Mouse (Mus musculus): ENCODE measurements around the gene Paqr7. TPM values are rescaled to one million over a fixed set of nuclear protein-coding genes. Genes with fewer than 3 reads are reported as not detected.

The Paqr7 gene
- polyA plus RNA-seq, 1 experiment from 2014 or later = 3.8 TPM

- H3K4me1 ChIP-seq = peaks cover 23% of the 10 kb centered on the region
- WGBS = 43% methylated on average over 12 of the region's 12 CpGs
- 0 out of 2 replicates have a peak overlapping the region, but pooled peaks have one; percentile 1 for H3K4me3 ChIP-seq (replicated peaks)
- H3K4me2 ChIP-seq = peak overlapping the region; percentile 19
- H3K27me3 ChIP-seq = no peaks in the 10 kb centered on the region
- no peaks in the 10 kb centered on the region for H3K9me3 ChIP-seq
- peak overlapping the region; percentile 29; the same call in 1 of the 2 replicates for H3K9ac ChIP-seq
- peak overlapping the region; percentile 83 for H3K27ac ChIP-seq
- ATAC-seq (ENCODE audit: low FRiP score) = no peak
- H3K36me3 ChIP-seq (replicated peaks) = peaks cover 3% of the 10 kb centered on the region
These were observed 30.7 kb upstream of the Paqr7 start for GRCm38 (mm10) chr4:134465789-134466188.

GRCm38 (mm10) chr4:134466381-134467262 is 29.9 kb upstream of the Paqr7 start:
- Histone ChIP-seq H3K27ac (peak overlapping the region; percentile 99), H3K4me3 (replicated peaks) (peak overlapping the region; percentile 94), H3K36me3 (replicated peaks) (peaks cover 11% of the 10 kb centered on the region), H3K27me3 (no peaks in the 10 kb centered on the region), H3K4me2 (peak overlapping the region; percentile 82), H3K4me1 (peaks cover 30% of the 10 kb centered on the region), H3K9ac (no peak overlapping the region), H3K9me3 (no peaks in the 10 kb centered on the region)
- 68% methylated on average over 11 of the region's 11 CpGs for WGBS
- no peak for ATAC-seq (ENCODE audit: low FRiP score)

DNA sequence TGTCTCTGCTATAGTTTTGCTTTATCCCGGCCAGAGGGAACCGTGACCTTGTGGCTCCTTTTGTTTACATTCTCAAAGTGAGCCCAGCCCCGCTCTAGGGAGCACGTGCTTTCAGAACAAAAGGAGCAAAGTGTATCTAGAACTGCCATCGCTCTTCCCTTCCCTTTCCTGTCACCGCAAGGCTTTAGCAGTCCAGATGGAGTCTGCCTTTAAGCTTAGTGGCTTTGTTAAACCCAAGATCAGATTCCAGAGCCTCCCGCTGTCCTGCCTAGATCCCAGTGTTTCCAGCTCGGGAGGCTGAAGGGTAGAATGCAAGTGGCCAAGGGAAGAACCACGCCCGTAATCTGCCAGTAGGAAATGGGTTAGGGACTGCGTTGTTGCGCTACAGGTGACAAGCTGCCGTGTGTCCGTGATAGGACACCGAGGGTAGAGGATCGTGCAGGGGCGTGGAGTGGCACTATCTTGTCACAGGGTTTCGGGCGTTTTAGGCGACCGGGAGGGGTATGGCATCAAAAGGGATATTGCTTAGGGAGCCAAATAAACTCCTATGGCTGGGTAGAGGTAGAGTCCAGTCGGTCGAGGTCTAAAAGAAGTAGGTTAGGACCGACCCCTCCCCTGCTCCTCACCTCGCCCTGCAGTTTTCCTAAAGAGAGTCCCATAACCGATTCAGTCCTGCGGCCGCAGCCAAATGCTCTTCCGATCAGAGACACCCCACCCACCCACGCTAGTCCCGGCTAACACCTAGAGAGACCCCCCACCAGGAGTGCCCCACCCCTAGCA is 28.9 kb upstream of the Paqr7 start:
- Histone ChIP-seq H3K4me1 (peaks cover 39% of the 10 kb centered on the region), H3K9me3 (no peaks in the 10 kb centered on the region), H3K4me2 (peak overlapping the region; percentile 82), H3K36me3 (replicated peaks) (peaks cover 20% of the 10 kb centered on the region), H3K27me3 (no peaks in the 10 kb centered on the region), H3K9ac (peak overlapping the region; percentile 99), H3K4me3 (replicated peaks) (peak overlapping the region; percentile 94), H3K27ac (peak overlapping the region; percentile 99)
- ATAC-seq (ENCODE audit: low FRiP score) = peak; percentile 0; the same call in 1 of the 2 replicates
- under 1% methylated on average over 31 of the region's 31 CpGs for whole genome bisulfite sequencing

- peak within 1 kb of the TSS; percentile 82 for H3K4me2 ChIP-seq
- peak within 1 kb of the TSS; percentile 94 for H3K4me3 ChIP-seq (replicated peaks)
- ATAC-seq (ENCODE audit: low FRiP score) = peak; percentile 95
- peak within 1 kb of the TSS; percentile 99 for H3K9ac ChIP-seq
- H3K9me3 ChIP-seq = no peaks in the 10 kb centered on the region
- peaks cover 26% of the 10 kb centered on the region for H3K36me3 ChIP-seq (replicated peaks)
- peaks cover 44% of the 10 kb centered on the region for H3K4me1 ChIP-seq
- peak within 1 kb of the TSS; percentile 99 for H3K27ac ChIP-seq
- no peaks in the 10 kb centered on the region for H3K27me3 ChIP-seq
- under 1% methylated on average over 31 of the region's 31 CpGs for WGBS
These were observed 28.3 kb upstream of the Paqr7 start, which contains the start of gene Stmn1 for GRCm38 (mm10) chr4:134468215-134468575. Gene Stmn1 (plus strand): TSS chr4:134468320.

DNA sequence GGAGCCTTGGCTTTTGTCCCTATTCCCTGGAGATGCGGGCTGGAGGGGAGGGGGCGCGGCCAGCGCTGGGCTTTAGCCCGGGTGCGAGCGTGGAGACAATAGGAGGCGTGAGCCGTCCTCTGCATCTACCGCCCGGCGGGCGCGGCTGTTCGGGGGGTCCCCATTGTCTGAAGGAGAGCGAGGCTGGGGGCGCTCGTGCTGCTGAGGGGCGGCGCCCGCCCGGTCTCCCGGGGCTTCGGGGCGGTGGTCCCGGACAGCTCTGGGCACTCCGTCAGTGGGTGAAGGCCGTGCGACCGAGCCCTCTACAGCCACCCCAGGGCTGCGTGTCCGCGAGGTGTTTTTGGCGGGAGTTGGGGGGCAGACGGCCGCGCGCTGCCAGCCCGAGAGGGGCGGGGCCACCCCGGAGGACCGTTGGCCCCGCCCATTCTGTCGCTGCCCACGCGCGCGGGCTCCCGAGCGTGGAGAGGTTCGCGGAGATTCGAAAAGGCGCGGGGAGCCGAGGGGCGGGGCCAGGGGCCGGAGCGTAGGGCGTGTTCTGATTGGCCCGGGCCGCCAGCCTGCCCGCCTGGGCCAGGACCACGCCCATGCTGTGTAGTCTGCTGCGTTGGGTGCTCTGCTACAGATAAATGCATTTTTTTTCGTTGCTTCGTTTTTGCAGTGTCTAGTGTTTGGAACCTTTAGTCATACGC is 27.8 kb upstream of the Paqr7 start:
- H3K27ac ChIP-seq = peak overlapping the region; percentile 99
- H3K27me3 ChIP-seq = no peaks in the 10 kb centered on the region
- H3K36me3 ChIP-seq (replicated peaks) = peaks cover 27% of the 10 kb centered on the region
- WGBS = 0% methylated on average over 68 of the region's 68 CpGs
- no peaks in the 10 kb centered on the region for H3K9me3 ChIP-seq
- peak overlapping the region; percentile 82 for H3K4me2 ChIP-seq
- H3K4me1 ChIP-seq = peaks cover 45% of the 10 kb centered on the region
- peak overlapping the region; percentile 94 for H3K4me3 ChIP-seq (replicated peaks)
- ATAC-seq (ENCODE audit: low FRiP score) = peak; percentile 85
- H3K9ac ChIP-seq = peak overlapping the region; percentile 99

GRCm38 (mm10) chr4:134469341-134469796 is 27.1 kb upstream of the Paqr7 start:
- WGBS = 6% methylated on average over 6 of the region's 6 CpGs
- H3K4me1 ChIP-seq = peaks cover 51% of the 10 kb centered on the region
- peak overlapping the region; percentile 82 for H3K4me2 ChIP-seq
- peak; percentile 17 for ATAC-seq (ENCODE audit: low FRiP score)
- no peaks in the 10 kb centered on the region for H3K9me3 ChIP-seq
- H3K9ac ChIP-seq = peak overlapping the region; percentile 99
- H3K4me3 ChIP-seq (replicated peaks) = peak overlapping the region; percentile 94
- no peaks in the 10 kb centered on the region for H3K27me3 ChIP-seq
- peak overlapping the region; percentile 99 for H3K27ac ChIP-seq
- peaks cover 34% of the 10 kb centered on the region for H3K36me3 ChIP-seq (replicated peaks)

- Histone ChIP-seq H3K4me2 (peak overlapping the region; percentile 82), H3K4me3 (replicated peaks) (peak overlapping the region; percentile 94), H3K36me3 (replicated peaks) (peaks cover 40% of the 10 kb centered on the region), H3K27me3 (no peaks in the 10 kb centered on the region), H3K27ac (peak overlapping the region; percentile 99), H3K4me1 (peaks cover 54% of the 10 kb centered on the region), H3K9me3 (no peaks in the 10 kb centered on the region), H3K9ac (peak overlapping the region; percentile 99)
- no peak for ATAC-seq (ENCODE audit: low FRiP score)
- WGBS = 42% methylated on average over 3 of the region's 3 CpGs
These were observed 26.5 kb upstream of the Paqr7 start for GRCm38 (mm10) chr4:134469985-134470384.

DNA sequence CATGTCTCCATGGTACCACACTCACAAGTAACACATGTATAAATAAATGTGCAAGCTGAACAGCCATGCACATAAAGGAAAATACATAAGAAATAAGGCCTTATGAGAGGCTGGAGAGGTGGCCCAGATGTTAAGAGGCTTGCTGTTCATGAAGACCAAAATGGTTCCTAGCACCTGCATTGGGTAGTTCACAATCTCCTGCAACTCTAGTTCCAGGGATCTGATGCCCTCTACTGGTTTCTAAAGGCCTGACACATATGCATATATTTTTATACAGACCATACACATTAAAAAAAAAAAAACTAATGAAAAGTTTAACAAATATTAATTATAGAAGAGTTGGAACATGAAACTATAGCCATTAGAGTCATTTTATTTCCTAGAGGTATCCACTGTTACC is 25.0 kb upstream of the Paqr7 start:
- no peak for ATAC-seq (ENCODE audit: low FRiP score)
- H3K4me1 ChIP-seq = peaks cover 41% of the 10 kb centered on the region

GRCm38 (mm10) chr4:134473764-134474163 is 22.7 kb upstream of the Paqr7 start:
- peaks cover 38% of the 10 kb centered on the region for H3K4me1 ChIP-seq
- 0 out of 2 replicates have a peak overlapping the region, but pooled peaks have one; percentile 15 for H3K4me2 ChIP-seq
- no peaks in the 10 kb centered on the region for H3K27me3 ChIP-seq
- no peak overlapping the region for H3K9ac ChIP-seq
- H3K4me3 ChIP-seq (replicated peaks) = no peak overlapping the region
- no peak for ATAC-seq (ENCODE audit: low FRiP score)
- 53% methylated on average over 4 of the region's 4 CpGs for WGBS
- H3K27ac ChIP-seq = peak overlapping the region; percentile 65; the same call in 1 of the 2 replicates
- peaks cover 68% of the 10 kb centered on the region for H3K36me3 ChIP-seq (replicated peaks)
- no peaks in the 10 kb centered on the region for H3K9me3 ChIP-seq

More for the DNA sequence above, 25.0 kb upstream of the Paqr7 start:
- peak overlapping the region; percentile 82 for H3K4me2 ChIP-seq
- peaks cover 55% of the 10 kb centered on the region for H3K36me3 ChIP-seq (replicated peaks)
- 0 out of 2 replicates have a peak overlapping the region, but pooled peaks have one; percentile 55 for H3K9ac ChIP-seq
- H3K4me3 ChIP-seq (replicated peaks) = peak overlapping the region; percentile 94
- H3K27ac ChIP-seq = peak overlapping the region; percentile 75
- H3K27me3 ChIP-seq = no peaks in the 10 kb centered on the region
- H3K9me3 ChIP-seq = no peaks in the 10 kb centered on the region

- H3K9me3 ChIP-seq = no peaks in the 10 kb centered on the region
- peaks cover 68% of the 10 kb centered on the region for H3K36me3 ChIP-seq (replicated peaks)
- H3K27ac ChIP-seq = peak overlapping the region; percentile 65
- H3K4me1 ChIP-seq = peaks cover 40% of the 10 kb centered on the region
- 53% methylated on average over 8 of the region's 8 CpGs for WGBS
- no peak overlapping the region for H3K9ac ChIP-seq
- H3K4me2 ChIP-seq = no peak overlapping the region
- no peaks in the 10 kb centered on the region for H3K27me3 ChIP-seq
- ATAC-seq (ENCODE audit: low FRiP score) = no peak
- no peak overlapping the region; the same call in 1 of the 2 replicates for H3K4me3 ChIP-seq (replicated peaks)
These were observed 22.3 kb upstream of the Paqr7 start for GRCm38 (mm10) chr4:134474240-134474639.

GRCm38 (mm10) chr4:134476899-134477298 is 19.6 kb upstream of the Paqr7 start:
- no peak overlapping the region for H3K9ac ChIP-seq
- H3K4me3 ChIP-seq (replicated peaks) = no peak overlapping the region
- no peak for ATAC-seq (ENCODE audit: low FRiP score)
- H3K4me1 ChIP-seq = peaks cover 31% of the 10 kb centered on the region
- H3K9me3 ChIP-seq = no peaks in the 10 kb centered on the region
- no peaks in the 10 kb centered on the region for H3K27me3 ChIP-seq
- H3K4me2 ChIP-seq = no peak overlapping the region
- 96% methylated on average over 8 of the region's 8 CpGs for WGBS
- H3K27ac ChIP-seq = peak overlapping the region; percentile 51
- H3K36me3 ChIP-seq (replicated peaks) = peaks cover 55% of the 10 kb centered on the region
